Mouse (Mus musculus) kidney, adult 10 weeks (tissue): ENCODE measurements around the gene Gm17509. TPM values are rescaled to one million over a fixed set of nuclear protein-coding genes. Genes with fewer than 3 reads are reported as not detected.

Source experiments
- polyA plus RNA-seq: library from polyadenylated mRNA; stranded (reverse); fragments of 350-450 nt; fragmentation: Illumina TruSeq; extraction: RNeasy Lipid Tissue Mini Kit (QIAGEN cat#74804); gene quantifications from one replicate; pipeline ENCODE4 v1.2.3, GENCODE M21; 2014; ENCODE audit warnings: low read depth, low replicate concordance

Gene Gm17509
- polyA plus RNA-seq, result not detected

GRCm38 (mm10) chr13:117220501-117221321, at the start of gene Gm17509:
Gm17509 (minus strand) TSS chr13:117221075.

GRCm38 (mm10) chr13:117208236-117208635, 12.6 kb downstream of the Gm17509 start, which contains the start of gene Emb:
Emb (plus strand) TSS chr13:117208536.

Other genes starting within 250 kb of the Gm17509 start
- 23.9 TPM for gene Parp8, start 195.5 kb downstream of the Gm17509 start, polyA plus RNA-seq
- gene Emb, start 12.5 kb downstream of the Gm17509 start, polyA plus RNA-seq, result 105 TPM